25 mouse cellular contexts compared by ENCODE assay signal in genomic region chr1:158283869-158284268, GRCm38 (mm10).
A peak's percentile ranks its signal among the peaks of the same experiment; 100 is the strongest.
DNase-seq lines count a peak whose midpoint lies in the region; ATAC-seq and TF ChIP-seq lines count a peak whose summit lies in the region.
"Had no signal": no experiment of that assay in that cellular context is flagged by ENCODE, and none has a peak within 500 bp of the region (broad histone marks: within the 10 kb centered on the region; RNA-seq: fewer than 3 reads in every experiment).

No protein-coding gene starts in this region.

- TF ChIP-seq CTCF in forebrain, postnatal 0 days (IDR thresholded peaks at IDR 0.05; ENCODE audit: low read depth), result no peak
- no peak for TF ChIP-seq CTCF in lung, postnatal 0 days (IDR thresholded peaks at IDR 0.05)

- H3K9me3 ChIP-seq in forebrain, postnatal 0 days (ENCODE audit: low read length), result no peaks in the 10 kb centered on the region
- H3K9me3 ChIP-seq in forebrain, embryonic 15.5 days, result no peaks in the 10 kb centered on the region
- H3K9me3 ChIP-seq in lung, embryonic 15.5 days, result no peaks in the 10 kb centered on the region
- no peaks in the 10 kb centered on the region for H3K9me3 ChIP-seq in lung, postnatal 0 days (ENCODE audit: low read length)
- H3K9me3 ChIP-seq: embryonic facial prominence, embryonic 12.5 days; forebrain, embryonic 12.5 days; heart, embryonic 10.5 days; hindbrain, embryonic 13.5 days had no signal

- no peak overlapping the region for H3K27ac ChIP-seq in forebrain, postnatal 0 days (ENCODE audit: low read depth, low read length)
- no peak overlapping the region for H3K27ac ChIP-seq in forebrain, embryonic 15.5 days (replicated peaks)
- no peak overlapping the region for H3K27ac ChIP-seq in lung, embryonic 15.5 days
- H3K27ac ChIP-seq in lung, postnatal 0 days (ENCODE audit: low read length), result no peak overlapping the region
- H3K27ac ChIP-seq: embryonic facial prominence, embryonic 12.5 days; forebrain, embryonic 12.5 days; gastrocnemius, adult 2 months; heart, embryonic 10.5 days; hindbrain, embryonic 13.5 days; hindbrain, postnatal 0 days had no signal

- no peaks in the 10 kb centered on the region for H3K4me1 ChIP-seq in forebrain, postnatal 0 days (ENCODE audit: insufficient read depth)
- H3K4me1 ChIP-seq in forebrain, embryonic 15.5 days, result no peaks in the 10 kb centered on the region
- H3K4me1 ChIP-seq in lung, embryonic 15.5 days, result no peaks in the 10 kb centered on the region
- H3K4me1 ChIP-seq in lung, postnatal 0 days (ENCODE audit: insufficient read depth, low read depth, low read length), result no peaks in the 10 kb centered on the region
- H3K4me1 ChIP-seq: embryonic facial prominence, embryonic 12.5 days; forebrain, embryonic 12.5 days; heart, embryonic 10.5 days; hindbrain, embryonic 13.5 days had no signal

- H3K4me2 ChIP-seq in forebrain, postnatal 0 days (ENCODE audit: low read depth), result no peak overlapping the region
- H3K4me2 ChIP-seq in forebrain, embryonic 15.5 days (replicated peaks), result no peak overlapping the region
- no peak overlapping the region for H3K4me2 ChIP-seq in lung, embryonic 15.5 days
- H3K4me2 ChIP-seq in lung, postnatal 0 days (replicated peaks; ENCODE audit: low read depth, low read length), result no peak overlapping the region
- H3K4me2 ChIP-seq: embryonic facial prominence, embryonic 12.5 days; forebrain, embryonic 12.5 days; hindbrain, embryonic 13.5 days had no signal

- no peak for TF ChIP-seq EP300 in lung, postnatal 0 days (IDR thresholded peaks at IDR 0.05)

- H3K36me3 ChIP-seq in forebrain, postnatal 0 days (ENCODE audit: insufficient read depth), result no peaks in the 10 kb centered on the region
- no peaks in the 10 kb centered on the region for H3K36me3 ChIP-seq in forebrain, embryonic 15.5 days
- no peaks in the 10 kb centered on the region for H3K36me3 ChIP-seq in lung, embryonic 15.5 days
- no peaks in the 10 kb centered on the region for H3K36me3 ChIP-seq in lung, postnatal 0 days (ENCODE audit: insufficient read depth, low read length)
- H3K36me3 ChIP-seq: embryonic facial prominence, embryonic 12.5 days; forebrain, embryonic 12.5 days; heart, embryonic 10.5 days; hindbrain, embryonic 13.5 days had no signal

- H3K9ac ChIP-seq in forebrain, postnatal 0 days, result no peak overlapping the region
- no peak overlapping the region for H3K9ac ChIP-seq in forebrain, embryonic 15.5 days (replicated peaks)
- H3K9ac ChIP-seq in lung, embryonic 15.5 days, result no peak overlapping the region
- H3K9ac ChIP-seq in lung, postnatal 0 days (replicated peaks; ENCODE audit: low read depth), result no peak overlapping the region
- H3K9ac ChIP-seq: embryonic facial prominence, embryonic 12.5 days; forebrain, embryonic 12.5 days; hindbrain, embryonic 13.5 days had no signal

- ATAC-seq in forebrain, postnatal 0 days, result peak; percentile 82
- ATAC-seq in forebrain, embryonic 15.5 days (replicated peaks), result no peak
- ATAC-seq in lung, embryonic 15.5 days (ENCODE audit: borderline replicate concordance, extremely low read depth, low FRiP score, low TSS enrichment), result peak; percentile 67; the same call in 1 of the 2 replicates
- ATAC-seq in lung, postnatal 0 days, result no peak
- no peak for ATAC-seq in granulocyte monocyte progenitor cell, adult 5-6 weeks (replicated peaks; ENCODE audit: poor library complexity, severe bottlenecking)
- ATAC-seq: activated CD4-positive, CD25-positive, alpha-beta regulatory T cell, adult 4 months; hindbrain, postnatal 0 days; Patski had no signal

- H3K4me3 ChIP-seq in forebrain, postnatal 0 days (ENCODE audit: low read depth, low read length), result no peak overlapping the region
- H3K4me3 ChIP-seq in forebrain, embryonic 15.5 days, result no peak overlapping the region
- no peak overlapping the region for H3K4me3 ChIP-seq in lung, embryonic 15.5 days
- no peak overlapping the region for H3K4me3 ChIP-seq in lung, postnatal 0 days (ENCODE audit: low read depth, low read length)
- H3K4me3 ChIP-seq: embryonic facial prominence, embryonic 12.5 days; forebrain, embryonic 12.5 days; gastrocnemius, adult 2 months; heart, embryonic 10.5 days; hindbrain, embryonic 13.5 days had no signal

- WGBS in forebrain, postnatal 0 days, result 69% methylated on average over 7 of the region's 7 CpGs
- 85% methylated on average over 7 of the region's 7 CpGs for WGBS in forebrain, embryonic 15.5 days
- WGBS in lung, embryonic 15.5 days, result 52% methylated on average over 7 of the region's 7 CpGs
- 62% methylated on average over 7 of the region's 7 CpGs for WGBS in lung, postnatal 0 days

- DNase-seq in forebrain, postnatal 0 days, result peak; percentile 48
- DNase-seq in lung, postnatal 0 days (ENCODE audit: low spot score), result no peak
- peak; percentile 33 for DNase-seq in brain, adult 2 months (ENCODE audit: low read depth, low spot score)
- peak; percentile 28 for DNase-seq in brain, embryonic 18.5 days (ENCODE audit: low read depth, low spot score)
- DNase-seq: adrenal gland, postnatal 14 days; cerebellum, adult 11 months; cerebellum, adult 8-10 months; cerebellum, postnatal 14 days; embryo, embryonic 11 days; gastrocnemius, adult 2 months; gastrocnemius, postnatal 36 days; heart, adult 18-20 months; heart, postnatal 10 days; heart, postnatal 4 days had no signal

- no peaks in the 10 kb centered on the region for H3K27me3 ChIP-seq in forebrain, postnatal 0 days (ENCODE audit: insufficient read depth, low read length)
- H3K27me3 ChIP-seq in forebrain, embryonic 15.5 days, result no peaks in the 10 kb centered on the region
- no peaks in the 10 kb centered on the region for H3K27me3 ChIP-seq in lung, embryonic 15.5 days
- no peaks in the 10 kb centered on the region for H3K27me3 ChIP-seq in lung, postnatal 0 days (replicated peaks; ENCODE audit: insufficient read depth, low read length)
- H3K27me3 ChIP-seq: CH12.LX; embryonic facial prominence, embryonic 12.5 days; forebrain, embryonic 12.5 days; hindbrain, embryonic 13.5 days had no signal

Comparison
In these comparisons a context has a peak if more than half of its experiments do, and no peak if none do; other contexts are left out.
1. ATAC-seq: peak in forebrain, postnatal 0 days (single experiment) and lung, embryonic 15.5 days (single experiment); none in forebrain, embryonic 15.5 days (single experiment), lung, postnatal 0 days (single experiment) and granulocyte monocyte progenitor cell, adult 5-6 weeks (single experiment).